Mouse (Mus musculus): Measurements from ENCODE around the gene Efhb. TPM values are rescaled to one million over a fixed set of nuclear protein-coding genes. Genes with fewer than 3 reads are reported as not detected.

Efhb gene
- total and polyA plus RNA-seq, 3 experiments = 0.11 TPM; not detected in 2

DNA sequence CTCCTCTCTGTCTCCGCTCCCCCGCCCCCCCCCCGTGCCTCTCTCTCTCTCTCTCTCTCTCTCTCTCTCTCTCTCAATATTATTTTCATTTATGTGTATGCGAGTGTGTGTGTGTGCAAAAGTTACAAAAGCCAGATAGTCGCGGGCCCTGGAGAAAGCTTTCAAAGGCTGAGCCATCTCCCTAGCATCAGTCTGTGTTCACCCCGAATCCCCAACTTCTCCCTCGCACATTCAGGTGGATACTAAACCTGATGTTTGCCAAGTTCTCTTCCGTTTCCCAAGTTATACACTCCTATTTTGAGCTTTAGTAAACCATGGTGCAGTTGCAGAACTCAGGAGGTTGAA, 347 bp upstream of the Efhb start:
- peaks cover 2% of the 10 kb centered on the region; the same call in 1 of the 2 replicates for H3K27me3 ChIP-seq (ENCODE audit: insufficient read depth, low read length)
- TF ChIP-seq GATA2 (IDR thresholded peaks at IDR 0.05; ENCODE audit: borderline replicate concordance, low read depth, low read length) = no peak
- TF ChIP-seq GATA1 (IDR thresholded peaks at IDR 0.05; ENCODE audit: borderline replicate concordance, low read length) = no peak
- no peak for TF ChIP-seq TAL1 (conservative IDR thresholded peaks at IDR 0.05; ENCODE audit: low read depth, low read length)
- TF ChIP-seq CTCF (IDR thresholded peaks at IDR 0.05; ENCODE audit: low read depth, low read length) = no peak
- no peak for TF ChIP-seq POLR2AphosphoS5 (IDR thresholded peaks at IDR 0.05; ENCODE audit: insufficient replicate concordance, low read depth, low read length)
- no peaks in the 10 kb centered on the region for H3K9me3 ChIP-seq (replicated peaks)
- ATAC-seq (ENCODE audit: extremely low read depth, insufficient number of reproducible peaks, low FRiP score, poor library complexity, severe bottlenecking) (no peak), DNase-seq (ENCODE audit: low spot score) (no peak)
- H3K36me3 ChIP-seq (replicated peaks) = no peaks in the 10 kb centered on the region
- no peak overlapping the region for H3K4me3 ChIP-seq (ENCODE audit: low read depth, low read length)
- 0 out of 2 replicates have a peak, but pooled peaks cover 2% of the 10 kb centered on the region for H3K4me1 ChIP-seq (ENCODE audit: insufficient read depth, low read depth, low read length)

DNA sequence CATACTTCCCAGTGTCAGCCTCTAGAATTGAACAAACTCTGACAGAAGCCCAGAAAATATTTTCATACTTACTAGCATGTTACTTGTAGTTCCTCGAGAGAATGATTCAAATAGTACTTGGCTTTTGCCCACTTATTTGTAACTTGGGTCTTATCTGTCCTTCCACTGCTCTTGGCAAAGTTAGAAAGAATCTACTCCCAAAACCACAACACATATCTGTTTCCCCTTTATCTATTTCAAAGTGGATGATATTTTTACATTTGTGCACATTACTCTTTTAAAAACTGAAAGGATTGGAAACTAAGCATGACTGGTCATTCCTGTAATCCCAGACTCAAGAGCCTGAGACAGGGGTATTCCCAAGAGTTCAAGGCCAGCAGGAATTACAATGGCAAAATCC, 6.4 kb downstream of the Efhb start:
- Histone ChIP-seq H3K4me1 (ENCODE audit: insufficient read depth, low read depth, low read length) (no peaks in the 10 kb centered on the region), H3K36me3 (replicated peaks) (no peaks in the 10 kb centered on the region), H3K9me3 (replicated peaks) (no peaks in the 10 kb centered on the region), H3K4me3 (ENCODE audit: low read depth, low read length) (no peak overlapping the region), H3K27me3 (ENCODE audit: insufficient read depth, low read length) (no peaks in the 10 kb centered on the region)
- ATAC-seq (ENCODE audit: extremely low read depth, insufficient number of reproducible peaks, low FRiP score, poor library complexity, severe bottlenecking) = no peak
- no peak for TF ChIP-seq POLR2AphosphoS5 (IDR thresholded peaks at IDR 0.05; ENCODE audit: insufficient replicate concordance, low read depth, low read length)
- no peak for TF ChIP-seq TAL1 (conservative IDR thresholded peaks at IDR 0.05; ENCODE audit: low read depth, low read length)
- no peak for TF ChIP-seq CTCF (IDR thresholded peaks at IDR 0.05; ENCODE audit: low read depth, low read length)
- TF ChIP-seq GATA1 (IDR thresholded peaks at IDR 0.05; ENCODE audit: borderline replicate concordance, low read length) = no peak
- no peak for TF ChIP-seq GATA2 (IDR thresholded peaks at IDR 0.05; ENCODE audit: borderline replicate concordance, low read depth, low read length)
- DNase-seq (ENCODE audit: low spot score) = no peak

DNA sequence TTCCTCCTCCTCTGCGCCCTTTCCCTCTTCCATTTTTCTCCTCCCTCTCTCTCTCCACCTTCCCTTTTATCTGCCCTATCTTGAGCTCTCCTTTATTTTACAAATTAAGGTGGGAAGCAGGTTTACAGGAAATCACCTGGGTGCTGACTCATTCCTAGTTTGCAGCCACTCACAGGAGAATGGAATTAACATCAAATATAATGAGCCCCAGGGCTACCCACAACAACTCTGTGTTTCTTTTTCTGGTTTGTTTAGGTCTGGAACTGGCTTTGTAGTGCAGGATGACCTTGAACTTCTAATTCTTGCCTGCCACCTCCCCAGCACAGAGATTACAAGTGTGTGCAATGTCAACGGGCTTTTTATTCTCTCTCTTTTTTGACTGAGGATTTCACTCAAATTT, 7.0 kb downstream of the Efhb start:
- Histone ChIP-seq H3K4me1 (ENCODE audit: insufficient read depth, low read depth, low read length) (no peaks in the 10 kb centered on the region), H3K4me3 (ENCODE audit: low read depth, low read length) (no peak overlapping the region), H3K9me3 (replicated peaks) (no peaks in the 10 kb centered on the region), H3K27me3 (ENCODE audit: insufficient read depth, low read length) (no peaks in the 10 kb centered on the region; the same call in 1 of the 2 replicates), H3K36me3 (replicated peaks) (no peaks in the 10 kb centered on the region)
- TF ChIP-seq POLR2AphosphoS5 (IDR thresholded peaks at IDR 0.05; ENCODE audit: insufficient replicate concordance, low read depth, low read length) (no peak), CTCF (IDR thresholded peaks at IDR 0.05; ENCODE audit: low read depth, low read length) (no peak), GATA1 (IDR thresholded peaks at IDR 0.05; ENCODE audit: borderline replicate concordance, low read length) (no peak), TAL1 (conservative IDR thresholded peaks at IDR 0.05; ENCODE audit: low read depth, low read length) (no peak), GATA2 (IDR thresholded peaks at IDR 0.05; ENCODE audit: borderline replicate concordance, low read depth, low read length) (no peak)
- no peak for DNase-seq (ENCODE audit: low spot score)
- no peak for ATAC-seq (ENCODE audit: extremely low read depth, insufficient number of reproducible peaks, low FRiP score, poor library complexity, severe bottlenecking)

DNA sequence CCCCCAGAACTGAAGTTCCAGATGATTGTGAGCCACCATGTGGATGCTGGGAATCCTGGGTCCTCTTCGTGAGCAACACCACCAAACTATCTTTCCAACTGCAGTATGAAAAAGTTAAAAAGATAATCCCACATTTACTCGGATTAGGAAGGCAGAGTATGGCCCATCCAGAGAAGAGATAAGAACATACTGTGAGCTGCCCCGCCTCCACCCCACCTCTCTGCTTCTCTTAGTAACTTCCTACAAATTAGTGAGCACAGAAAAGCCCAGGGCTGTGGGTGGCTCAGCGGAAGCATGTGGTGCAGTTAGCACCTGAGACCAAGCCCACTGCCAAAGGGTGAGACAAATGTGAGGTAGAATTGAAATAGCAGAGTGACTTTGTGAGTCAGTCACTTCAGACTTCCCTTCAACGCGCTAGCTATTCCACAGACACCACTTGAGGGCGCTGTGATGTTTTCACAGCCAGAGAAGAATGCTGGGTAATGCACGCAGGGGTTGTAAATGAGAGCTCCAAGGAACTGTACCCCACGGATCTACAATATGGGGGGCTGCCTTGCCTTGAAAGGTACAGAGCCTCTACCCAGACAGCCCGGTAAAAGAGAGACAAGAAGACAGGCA, 60.3 kb downstream of the Efhb start:
- DNase-seq (ENCODE audit: low spot score) = no peak
- Histone ChIP-seq H3K4me1 (ENCODE audit: insufficient read depth, low read depth, low read length) (no peaks in the 10 kb centered on the region), H3K36me3 (replicated peaks) (no peaks in the 10 kb centered on the region), H3K27me3 (ENCODE audit: insufficient read depth, low read length) (no peaks in the 10 kb centered on the region), H3K9me3 (replicated peaks) (no peaks in the 10 kb centered on the region), H3K4me3 (ENCODE audit: low read depth, low read length) (no peak overlapping the region)
- TF ChIP-seq GATA2 (IDR thresholded peaks at IDR 0.05; ENCODE audit: borderline replicate concordance, low read depth, low read length) = no peak
- no peak for TF ChIP-seq GATA1 (IDR thresholded peaks at IDR 0.05; ENCODE audit: borderline replicate concordance, low read length)
- no peak for TF ChIP-seq POLR2AphosphoS5 (IDR thresholded peaks at IDR 0.05; ENCODE audit: insufficient replicate concordance, low read depth, low read length)
- TF ChIP-seq TAL1 (conservative IDR thresholded peaks at IDR 0.05; ENCODE audit: low read depth, low read length) = no peak
- no peak for TF ChIP-seq CTCF (IDR thresholded peaks at IDR 0.05; ENCODE audit: low read depth, low read length)
- ATAC-seq (ENCODE audit: extremely low read depth, insufficient number of reproducible peaks, low FRiP score, poor library complexity, severe bottlenecking) = no peak

DNA sequence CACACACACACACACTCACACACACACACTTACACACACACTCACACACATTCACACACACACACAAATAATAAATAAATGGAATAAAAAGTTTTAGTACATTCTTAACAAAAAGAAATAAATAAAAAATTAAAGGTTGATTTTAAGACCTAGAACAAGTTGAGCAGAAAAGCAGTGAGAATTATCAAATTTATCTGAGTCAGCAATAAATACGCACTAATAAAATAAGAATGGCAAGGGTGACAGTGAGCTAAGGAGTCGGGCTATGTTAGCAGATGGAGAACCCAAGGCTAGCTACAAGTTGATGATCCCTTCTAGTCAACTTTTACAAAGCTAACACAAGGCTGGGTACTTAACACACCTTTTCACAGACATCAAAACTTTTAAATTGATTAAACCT, 69.9 kb downstream of the Efhb start:
- no peaks in the 10 kb centered on the region for H3K27me3 ChIP-seq (ENCODE audit: insufficient read depth, low read length)

DNA sequence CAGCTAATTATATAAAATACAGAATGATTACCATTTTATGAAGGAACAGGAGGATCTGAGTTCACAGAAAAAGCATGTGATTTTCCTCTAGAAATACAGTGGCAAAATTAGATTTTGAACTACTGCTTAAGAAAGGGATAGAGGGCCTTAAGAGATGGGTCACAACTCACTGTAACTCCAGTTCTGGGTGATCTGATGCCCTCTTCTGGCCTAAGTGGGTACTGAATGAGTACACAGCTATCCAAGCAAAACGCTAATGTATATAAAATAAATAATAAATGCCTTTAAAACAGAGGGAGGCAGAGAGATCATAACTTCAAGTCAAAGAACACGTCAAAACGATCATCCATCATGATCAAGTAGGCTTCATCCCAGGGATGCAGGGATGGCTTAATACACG, 73.6 kb downstream of the Efhb start:
- TF ChIP-seq CTCF (IDR thresholded peaks at IDR 0.05; ENCODE audit: low read depth, low read length) = no peak
- TF ChIP-seq GATA1 (IDR thresholded peaks at IDR 0.05; ENCODE audit: borderline replicate concordance, low read length) = no peak
- TF ChIP-seq GATA2 (IDR thresholded peaks at IDR 0.05; ENCODE audit: borderline replicate concordance, low read depth, low read length) = no peak
- no peak for TF ChIP-seq TAL1 (conservative IDR thresholded peaks at IDR 0.05; ENCODE audit: low read depth, low read length)
- no peak for TF ChIP-seq POLR2AphosphoS5 (IDR thresholded peaks at IDR 0.05; ENCODE audit: insufficient replicate concordance, low read depth, low read length)
- Histone ChIP-seq H3K27me3 (ENCODE audit: insufficient read depth, low read length) (no peaks in the 10 kb centered on the region), H3K36me3 (replicated peaks) (no peaks in the 10 kb centered on the region), H3K4me1 (ENCODE audit: insufficient read depth, low read depth, low read length) (no peaks in the 10 kb centered on the region), H3K4me3 (ENCODE audit: low read depth, low read length) (no peak overlapping the region), H3K9me3 (replicated peaks) (no peaks in the 10 kb centered on the region)
- ATAC-seq (ENCODE audit: extremely low read depth, insufficient number of reproducible peaks, low FRiP score, poor library complexity, severe bottlenecking) (no peak), DNase-seq (ENCODE audit: low spot score) (no peak)

More for the DNA sequence above, 69.9 kb downstream of the Efhb start:
- DNase-seq (ENCODE audit: low spot score) (no peak), ATAC-seq (ENCODE audit: extremely low read depth, insufficient number of reproducible peaks, low FRiP score, poor library complexity, severe bottlenecking) (no peak)
- H3K4me1 ChIP-seq (ENCODE audit: insufficient read depth, low read depth, low read length) = no peaks in the 10 kb centered on the region
- TF ChIP-seq TAL1 (conservative IDR thresholded peaks at IDR 0.05; ENCODE audit: low read depth, low read length) (no peak), POLR2AphosphoS5 (IDR thresholded peaks at IDR 0.05; ENCODE audit: insufficient replicate concordance, low read depth, low read length) (no peak), CTCF (IDR thresholded peaks at IDR 0.05; ENCODE audit: low read depth, low read length) (no peak), GATA1 (IDR thresholded peaks at IDR 0.05; ENCODE audit: borderline replicate concordance, low read length) (no peak), GATA2 (IDR thresholded peaks at IDR 0.05; ENCODE audit: borderline replicate concordance, low read depth, low read length) (no peak)
- H3K36me3 ChIP-seq (replicated peaks) = no peaks in the 10 kb centered on the region
- H3K4me3 ChIP-seq (ENCODE audit: low read depth, low read length) = no peak overlapping the region
- no peaks in the 10 kb centered on the region for H3K9me3 ChIP-seq (replicated peaks)
